Mouse (Mus musculus) adrenal gland, postnatal 36 days (tissue): ENCODE measurements at regions not wholly inside any gene's neighbourhood (a gene's known extent, or its start where the extent isn't known, plus 50 kb on each side); places are given as distances from the start of the nearest gene placed in this dataset.

ENCODE experiments used
- DNase-seq, 2 experiments: peaks; one replicate each; pipeline ENCODE4 v3.0.0; 2021; ENCODE audit warnings: mixed read lengths in 1 of 2

DNA sequence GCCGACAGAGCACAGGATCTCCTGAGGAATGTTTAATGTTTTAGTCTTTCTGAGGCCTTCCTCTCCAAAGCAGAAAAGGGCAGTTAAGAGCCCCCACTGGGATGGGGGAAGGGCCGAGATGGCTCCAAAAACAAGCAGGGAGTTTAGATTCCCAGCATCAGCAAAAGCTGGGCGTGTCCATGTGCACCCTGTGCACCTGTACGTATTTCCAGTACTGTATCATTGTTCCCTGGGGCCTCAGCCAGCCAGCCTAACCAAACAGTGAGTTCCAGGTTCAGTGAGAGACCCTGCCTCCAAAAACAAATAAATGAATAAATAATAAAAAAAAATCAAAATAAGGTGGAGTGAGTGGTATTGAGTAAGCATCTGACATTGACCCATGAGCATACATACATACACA is 50.8 kb upstream of the Olfm1 start:
- no peak for DNase-seq

DNA sequence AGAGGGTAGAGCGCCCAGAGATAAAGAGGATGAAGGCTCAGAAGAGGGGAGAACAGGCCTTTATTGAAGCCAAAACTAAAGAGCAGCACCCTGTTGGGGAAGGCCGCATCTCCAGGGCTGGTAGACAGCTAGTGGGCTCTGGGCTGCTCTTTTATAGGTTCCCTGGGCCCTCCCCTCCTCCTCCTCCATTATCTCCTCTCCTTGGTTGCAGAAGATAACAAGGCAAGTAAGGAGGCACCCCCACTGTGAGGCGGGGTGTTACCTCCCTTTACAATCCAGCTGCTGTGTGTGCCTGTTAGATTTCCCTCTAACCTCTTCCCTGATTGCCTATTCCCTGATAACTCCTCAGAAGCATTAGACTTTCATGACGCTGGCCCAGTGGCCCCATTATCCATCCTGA is 51.2 kb upstream of the Olfm1 start:
- DNase-seq: no peak

DNA sequence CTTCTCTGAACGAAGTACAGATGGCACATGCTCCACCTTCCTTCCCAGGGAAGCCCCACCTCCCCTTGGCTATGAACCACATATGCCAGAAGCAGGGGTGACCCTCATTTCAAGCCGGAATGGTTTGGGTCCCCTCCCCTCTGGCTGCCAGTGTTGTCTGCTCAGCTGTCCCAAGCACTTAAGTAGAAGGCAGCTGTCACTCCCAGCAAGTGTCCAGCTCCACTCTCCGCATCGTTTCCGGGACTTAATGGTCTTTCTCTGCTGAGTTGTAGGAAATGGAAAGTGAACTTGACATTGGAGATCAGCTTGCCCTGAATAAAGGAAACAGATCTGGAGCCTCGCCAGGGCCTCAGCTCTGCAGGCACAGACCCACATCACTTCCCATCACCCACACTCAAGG is 53.9 kb upstream of the Fcnb start:
- DNase-seq: peak in 1 of 2 experiments; percentile 44

DNA sequence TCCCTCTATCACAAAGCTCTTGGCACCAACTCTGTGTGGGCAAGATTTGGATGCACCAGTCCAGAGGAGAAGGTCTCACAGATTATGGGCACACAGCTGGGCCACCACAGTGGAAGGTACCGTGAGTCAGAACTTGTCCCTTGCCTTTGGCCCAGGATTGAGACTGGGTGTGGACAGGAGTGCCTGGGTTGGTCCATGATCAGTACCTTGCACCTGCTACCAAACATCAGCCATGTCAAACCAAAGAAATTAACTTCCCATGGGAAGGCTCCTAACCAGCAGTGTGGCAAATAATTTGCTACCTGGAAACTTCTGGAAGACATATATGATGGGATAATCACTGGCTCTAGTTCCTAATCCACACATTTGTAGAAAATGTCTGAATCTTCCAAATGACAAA is 49.9 kb upstream of the Fcnb start:
- no peak for DNase-seq
